Mouse (Mus musculus) cerebellum, postnatal 14 days (tissue): ENCODE results near the gene Gm21776.
"Not testable (repeated sequence)": the region's sequence is repeated elsewhere in the genome, so short reads cannot be mapped to it uniquely, and the experiment has no call there.

Experiments
- DNase-seq, 2 experiments: peaks; one replicate each; pipeline ENCODE4 v3.0.0; 2021; ENCODE audit warnings: mixed read lengths in 2 of 2

The Gm21776 gene

DNA sequence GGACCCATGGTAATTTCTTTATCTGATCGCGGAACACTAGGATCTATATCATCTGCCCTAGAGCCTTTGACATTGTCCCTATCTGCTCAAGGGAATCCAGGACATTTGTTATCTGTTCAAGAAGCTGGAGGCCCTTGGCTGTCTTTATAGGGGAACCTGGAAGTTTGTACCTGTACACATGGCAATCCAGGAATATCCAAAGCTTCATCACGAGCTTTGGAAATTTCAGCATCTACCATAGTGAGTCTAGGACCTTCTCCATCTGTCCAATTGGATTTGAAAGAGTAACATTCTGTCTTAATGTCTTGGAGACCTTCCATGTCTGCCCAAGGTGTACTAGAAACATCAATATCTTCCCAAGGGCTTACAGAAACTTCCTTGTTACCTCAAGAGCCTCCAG lies at the start of gene Gm21776:
TSS of gene Gm21776 (plus strand) at position 301 of the 400 bp plus-strand sequence.
- not testable (repeated sequence) for DNase-seq
